Mouse (Mus musculus): ENCODE data around the gene Rflnb. TPM values are rescaled to one million over a fixed set of nuclear protein-coding genes. Genes with fewer than 3 reads are reported as not detected.

Gene Rflnb
- polyA plus RNA-seq, 1 experiment from 2014 or later = 8.1 TPM

GRCm38 (mm10) chr11:76059971-76060370 is 32.4 kb upstream of the Rflnb start:
- Histone ChIP-seq H3K4me2 (ENCODE audit: low read depth, low read length) (no peak overlapping the region), H3K4me3 (ENCODE audit: low read depth, low read length) (no peak overlapping the region), H3K27ac (ENCODE audit: low read depth, low read length) (no peak overlapping the region), H3K9me3 (ENCODE audit: control insufficient read depth, low read length) (no peaks in the 10 kb centered on the region), H3K36me3 (ENCODE audit: control insufficient read depth, insufficient read depth, low read length) (no peaks in the 10 kb centered on the region; the same call in 1 of the 2 replicates), H3K27me3 (ENCODE audit: control insufficient read depth, insufficient read depth, low read length) (no peaks in the 10 kb centered on the region), H3K4me1 (ENCODE audit: control insufficient read depth, insufficient read depth, low read length) (no peaks in the 10 kb centered on the region), H3K9ac (replicated peaks; ENCODE audit: low read depth, low read length) (no peak overlapping the region)
- no peak for ATAC-seq (ENCODE audit: low read depth)
- 79% methylated on average over 7 of the region's 7 CpGs for WGBS

GRCm38 (mm10) chr11:76056487-76056886 is 28.9 kb upstream of the Rflnb start:
- Histone ChIP-seq H3K27me3 (ENCODE audit: control insufficient read depth, insufficient read depth, low read length) (no peaks in the 10 kb centered on the region), H3K4me3 (ENCODE audit: low read depth, low read length) (no peak overlapping the region), H3K9me3 (ENCODE audit: control insufficient read depth, low read length) (no peaks in the 10 kb centered on the region), H3K4me2 (ENCODE audit: low read depth, low read length) (no peak overlapping the region), H3K36me3 (ENCODE audit: control insufficient read depth, insufficient read depth, low read length) (no peaks in the 10 kb centered on the region; the same call in 1 of the 2 replicates), H3K4me1 (ENCODE audit: control insufficient read depth, insufficient read depth, low read length) (no peaks in the 10 kb centered on the region), H3K9ac (replicated peaks; ENCODE audit: low read depth, low read length) (no peak overlapping the region), H3K27ac (ENCODE audit: low read depth, low read length) (no peak overlapping the region)
- WGBS = 21% methylated on average over 3 of the region's 3 CpGs
- ATAC-seq (ENCODE audit: low read depth) = no peak

- Histone ChIP-seq H3K27ac (ENCODE audit: low read depth, low read length) (no peak overlapping the region), H3K9me3 (ENCODE audit: control insufficient read depth, low read length) (no peaks in the 10 kb centered on the region), H3K36me3 (ENCODE audit: control insufficient read depth, insufficient read depth, low read length) (no peaks in the 10 kb centered on the region; the same call in 1 of the 2 replicates), H3K4me2 (ENCODE audit: low read depth, low read length) (no peak overlapping the region), H3K9ac (replicated peaks; ENCODE audit: low read depth, low read length) (no peak overlapping the region), H3K4me3 (ENCODE audit: low read depth, low read length) (no peak overlapping the region), H3K27me3 (ENCODE audit: control insufficient read depth, insufficient read depth, low read length) (no peaks in the 10 kb centered on the region), H3K4me1 (ENCODE audit: control insufficient read depth, insufficient read depth, low read length) (no peaks in the 10 kb centered on the region)
- ATAC-seq (ENCODE audit: low read depth) = no peak
- WGBS = 92% methylated on average over 5 of the region's 5 CpGs
Measured at GRCm38 (mm10) chr11:76052496-76052895, 24.9 kb upstream of the Rflnb start.

- Histone ChIP-seq H3K27me3 (ENCODE audit: control insufficient read depth, insufficient read depth, low read length) (no peaks in the 10 kb centered on the region), H3K9ac (replicated peaks; ENCODE audit: low read depth, low read length) (no peak overlapping the region)
Measured at GRCm38 (mm10) chr11:76050967-76051512, 23.5 kb upstream of the Rflnb start.

GRCm38 (mm10) chr11:76050509-76050908 is 22.9 kb upstream of the Rflnb start:
- no peaks in the 10 kb centered on the region for H3K27me3 ChIP-seq (ENCODE audit: control insufficient read depth, insufficient read depth, low read length)
- H3K9me3 ChIP-seq (ENCODE audit: control insufficient read depth, low read length) = no peaks in the 10 kb centered on the region
- 55% methylated on average over 3 of the region's 3 CpGs for WGBS
- no peak overlapping the region for H3K27ac ChIP-seq (ENCODE audit: low read depth, low read length)
- ATAC-seq (ENCODE audit: low read depth) = no peak
- no peak overlapping the region for H3K4me2 ChIP-seq (ENCODE audit: low read depth, low read length)
- no peak overlapping the region for H3K4me3 ChIP-seq (ENCODE audit: low read depth, low read length)
- peaks cover 5% of the 10 kb centered on the region; the same call in 1 of the 2 replicates for H3K36me3 ChIP-seq (ENCODE audit: control insufficient read depth, insufficient read depth, low read length)
- H3K9ac ChIP-seq (replicated peaks; ENCODE audit: low read depth, low read length) = no peak overlapping the region
- no peaks in the 10 kb centered on the region for H3K4me1 ChIP-seq (ENCODE audit: control insufficient read depth, insufficient read depth, low read length)

More at GRCm38 (mm10) chr11:76050967-76051512, 23.5 kb upstream of the Rflnb start:
- no peak overlapping the region for H3K27ac ChIP-seq (ENCODE audit: low read depth, low read length)
- 36% methylated on average over 5 of the region's 5 CpGs for WGBS
- H3K9me3 ChIP-seq (ENCODE audit: control insufficient read depth, low read length) = no peaks in the 10 kb centered on the region
- no peaks in the 10 kb centered on the region for H3K4me1 ChIP-seq (ENCODE audit: control insufficient read depth, insufficient read depth, low read length)
- H3K36me3 ChIP-seq (ENCODE audit: control insufficient read depth, insufficient read depth, low read length) = peaks cover under 1% of the 10 kb centered on the region; the same call in 1 of the 2 replicates
- no peak for ATAC-seq (ENCODE audit: low read depth)
- H3K4me3 ChIP-seq (ENCODE audit: low read depth, low read length) = no peak overlapping the region
- H3K4me2 ChIP-seq (ENCODE audit: low read depth, low read length) = no peak overlapping the region

GRCm38 (mm10) chr11:76045367-76045766 is 17.8 kb upstream of the Rflnb start:
- H3K9ac ChIP-seq (replicated peaks; ENCODE audit: low read depth, low read length) = no peak overlapping the region
- ATAC-seq (ENCODE audit: low read depth) = no peak
- H3K27ac ChIP-seq (ENCODE audit: low read depth, low read length) = no peak overlapping the region
- H3K4me2 ChIP-seq (ENCODE audit: low read depth, low read length) = no peak overlapping the region
- 91% methylated on average over 6 of the region's 6 CpGs for WGBS
- H3K4me1 ChIP-seq (ENCODE audit: control insufficient read depth, insufficient read depth, low read length) = no peaks in the 10 kb centered on the region
- H3K9me3 ChIP-seq (ENCODE audit: control insufficient read depth, low read length) = no peaks in the 10 kb centered on the region
- no peaks in the 10 kb centered on the region for H3K27me3 ChIP-seq (ENCODE audit: control insufficient read depth, insufficient read depth, low read length)
- H3K36me3 ChIP-seq (ENCODE audit: control insufficient read depth, insufficient read depth, low read length) = peaks cover 5% of the 10 kb centered on the region; the same call in 1 of the 2 replicates
- no peak overlapping the region for H3K4me3 ChIP-seq (ENCODE audit: low read depth, low read length)

- no peak for ATAC-seq (ENCODE audit: low read depth)
- Histone ChIP-seq H3K9me3 (ENCODE audit: control insufficient read depth, low read length) (no peaks in the 10 kb centered on the region), H3K27me3 (ENCODE audit: control insufficient read depth, insufficient read depth, low read length) (no peaks in the 10 kb centered on the region), H3K27ac (ENCODE audit: low read depth, low read length) (no peak overlapping the region), H3K4me3 (ENCODE audit: low read depth, low read length) (no peak overlapping the region), H3K4me2 (ENCODE audit: low read depth, low read length) (no peak overlapping the region), H3K4me1 (ENCODE audit: control insufficient read depth, insufficient read depth, low read length) (no peaks in the 10 kb centered on the region), H3K9ac (replicated peaks; ENCODE audit: low read depth, low read length) (no peak overlapping the region), H3K36me3 (ENCODE audit: control insufficient read depth, insufficient read depth, low read length) (peaks cover 5% of the 10 kb centered on the region; the same call in 1 of the 2 replicates)
- WGBS = 76% methylated on average over 6 of the region's 6 CpGs
Measured at GRCm38 (mm10) chr11:76044468-76044867, 16.9 kb upstream of the Rflnb start.

- ATAC-seq (ENCODE audit: low read depth) = no peak
- H3K27me3 ChIP-seq (ENCODE audit: control insufficient read depth, insufficient read depth, low read length) = no peaks in the 10 kb centered on the region
- no peak overlapping the region for H3K27ac ChIP-seq (ENCODE audit: low read depth, low read length)
- no peaks in the 10 kb centered on the region for H3K9me3 ChIP-seq (ENCODE audit: control insufficient read depth, low read length)
- H3K4me2 ChIP-seq (ENCODE audit: low read depth, low read length) = no peak overlapping the region
- H3K4me1 ChIP-seq (ENCODE audit: control insufficient read depth, insufficient read depth, low read length) = no peaks in the 10 kb centered on the region
- peaks cover 5% of the 10 kb centered on the region; the same call in 1 of the 2 replicates for H3K36me3 ChIP-seq (ENCODE audit: control insufficient read depth, insufficient read depth, low read length)
- H3K4me3 ChIP-seq (ENCODE audit: low read depth, low read length) = no peak overlapping the region
- WGBS = 49% methylated on average over 5 of the region's 5 CpGs
- H3K9ac ChIP-seq (replicated peaks; ENCODE audit: low read depth, low read length) = no peak overlapping the region
Measured at GRCm38 (mm10) chr11:76042882-76043281, 15.3 kb upstream of the Rflnb start.

- Histone ChIP-seq H3K27me3 (ENCODE audit: control insufficient read depth, insufficient read depth, low read length) (no peaks in the 10 kb centered on the region), H3K9ac (replicated peaks; ENCODE audit: low read depth, low read length) (no peak overlapping the region), H3K4me2 (ENCODE audit: low read depth, low read length) (no peak overlapping the region), H3K4me3 (ENCODE audit: low read depth, low read length) (no peak overlapping the region), H3K36me3 (ENCODE audit: control insufficient read depth, insufficient read depth, low read length) (peaks cover 5% of the 10 kb centered on the region; the same call in 1 of the 2 replicates), H3K9me3 (ENCODE audit: control insufficient read depth, low read length) (no peaks in the 10 kb centered on the region), H3K27ac (ENCODE audit: low read depth, low read length) (no peak overlapping the region), H3K4me1 (ENCODE audit: control insufficient read depth, insufficient read depth, low read length) (no peaks in the 10 kb centered on the region)
- WGBS = 73% methylated on average over 10 of the region's 10 CpGs
- no peak for ATAC-seq (ENCODE audit: low read depth)
Measured at GRCm38 (mm10) chr11:76042041-76042638, 14.6 kb upstream of the Rflnb start.
